Mouse (Mus musculus) liver, adult 2 months (tissue): ENCODE data around the gene Thada.

Experiments used
- CTCF ChIP-seq: fragments of 200-500 bp; IDR thresholded peaks from 2 replicates; pipeline ENCODE4 v1.5.1; 2011; ENCODE audit warnings: low read depth, low read length, control low read depth
- POLR2A ChIP-seq: fragments of 200-500 bp; IDR thresholded peaks from 2 replicates; pipeline ENCODE4 v1.6.1; 2011; ENCODE audit warnings: low read length, control low read depth; ENCODE audit not compliant: insufficient read depth; ENCODE audit errors: extremely low read depth

GRCm38 (mm10) chr17:84158461-84158795 lies 307.6 kb downstream of the Thada start:
- TF ChIP-seq POLR2A (no peak), CTCF (no peak)
